Mouse (Mus musculus): ENCODE results near the gene Adgrg6. TPM values are rescaled to one million over a fixed set of nuclear protein-coding genes. Genes with fewer than 3 reads are reported as not detected.
A peak's percentile ranks its signal among the peaks of the same experiment; 100 is the strongest.

The Adgrg6 gene
- polyA plus RNA-seq (2015; fragmentation: Nextera tagmentation; extraction: Ambion mirVana), result 2.0 and 2.4 TPM in 2 replicates

DNA sequence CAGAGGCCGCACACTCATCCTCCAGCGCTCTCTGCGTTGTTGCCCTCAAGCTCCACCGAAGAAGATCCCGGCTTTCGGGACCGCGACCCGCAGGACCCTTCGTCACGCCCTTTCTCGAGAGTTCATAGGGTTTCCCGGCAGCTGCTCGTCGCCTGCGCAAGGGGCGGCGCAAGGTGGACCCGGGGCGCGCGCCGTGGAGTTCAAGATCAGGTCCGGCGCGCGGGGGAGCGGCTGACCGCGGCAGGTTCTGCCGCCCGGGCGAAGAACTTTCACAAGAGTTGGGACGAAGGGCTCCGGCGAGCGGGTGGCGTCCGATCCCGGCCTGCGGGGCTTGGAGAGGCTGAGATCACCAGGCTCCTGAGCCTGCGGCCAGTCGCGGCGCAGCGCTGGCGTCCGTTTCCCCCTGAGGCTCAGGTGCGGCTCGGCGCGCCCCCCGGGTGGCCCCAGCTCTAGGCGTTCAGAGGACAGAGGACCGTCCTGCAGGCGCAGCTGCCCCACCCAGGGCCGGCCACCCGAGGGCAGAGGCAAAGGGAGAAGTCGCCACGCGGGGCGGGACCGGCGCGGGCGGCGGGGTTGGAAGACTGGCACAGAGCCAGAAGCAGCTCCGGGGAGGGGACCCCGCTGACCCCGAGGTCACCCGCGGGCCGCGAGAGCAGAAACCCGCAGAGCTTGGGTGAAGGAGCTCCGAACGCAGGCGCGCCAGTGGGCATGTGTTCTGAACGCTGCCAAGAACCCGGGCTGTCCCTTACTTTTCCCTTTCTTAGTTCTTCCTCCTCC, at the start of gene Adgrg6:
Gene Adgrg6, minus strand, starts transcription at position 719 of the 777 bp plus-strand sequence.
- peak within 1 kb of the TSS; percentile 63 for H3K9ac ChIP-seq (replicated peaks)
- under 1% methylated on average over 81 of the region's 81 CpGs for WGBS
- no peaks in the 10 kb centered on the region for H3K36me3 ChIP-seq

DNA sequence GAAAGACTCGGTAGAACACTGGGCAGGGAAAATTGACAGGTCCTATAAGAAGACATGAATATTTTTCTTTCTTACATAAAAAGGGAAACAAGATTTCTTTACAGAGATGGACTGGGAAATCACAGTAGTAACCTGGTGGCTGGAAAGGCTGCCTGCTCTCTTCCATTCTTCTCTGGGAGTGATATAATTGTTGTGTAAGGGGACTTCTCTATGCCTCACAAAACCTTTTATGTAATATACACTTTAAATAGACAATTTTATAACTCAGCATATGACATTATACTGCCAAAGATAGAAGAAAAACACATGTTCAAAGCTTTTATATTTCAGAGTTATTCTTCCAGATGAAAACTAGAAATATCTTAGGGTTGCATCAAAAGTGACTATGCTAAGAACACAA, 46.8 kb upstream of the Adgrg6 start:
- H3K27me3 ChIP-seq (replicated peaks), result no peaks in the 10 kb centered on the region
- no peaks in the 10 kb centered on the region for H3K36me3 ChIP-seq
- H3K4me2 ChIP-seq, result no peak overlapping the region
- H3K4me1 ChIP-seq, result no peaks in the 10 kb centered on the region
- H3K4me3 ChIP-seq (replicated peaks), result no peak overlapping the region
- no peak overlapping the region for H3K9ac ChIP-seq (replicated peaks)
- no peak overlapping the region for H3K27ac ChIP-seq (replicated peaks)
- no peaks in the 10 kb centered on the region for H3K9me3 ChIP-seq (replicated peaks)
- 92% methylated on average over 1 of the region's 1 CpGs for WGBS
- no peak for ATAC-seq (ENCODE audit: low FRiP score)

More for the DNA sequence above, at the start of gene Adgrg6:
- ATAC-seq (ENCODE audit: low FRiP score), result peak; percentile 75
- Histone ChIP-seq H3K27me3 (replicated peaks) (peaks cover 17% of the 10 kb centered on the region), H3K4me1 (peaks cover 16% of the 10 kb centered on the region; the same call in 1 of the 2 replicates), H3K4me2 (peak within 1 kb of the TSS; percentile 100), H3K9me3 (replicated peaks) (no peaks in the 10 kb centered on the region), H3K4me3 (replicated peaks) (peak within 1 kb of the TSS; percentile 71), H3K27ac (replicated peaks) (no peak within 1 kb of the TSS; the same call in 1 of the 2 replicates)

GRCm38 (mm10) chr10:14590816-14591215, 45.4 kb upstream of the Adgrg6 start:
- 94% methylated on average over 2 of the region's 2 CpGs for WGBS
- Histone ChIP-seq H3K4me3 (replicated peaks) (no peak overlapping the region), H3K27ac (replicated peaks) (no peak overlapping the region), H3K4me1 (no peaks in the 10 kb centered on the region), H3K36me3 (no peaks in the 10 kb centered on the region), H3K27me3 (replicated peaks) (no peaks in the 10 kb centered on the region), H3K9me3 (replicated peaks) (no peaks in the 10 kb centered on the region), H3K9ac (replicated peaks) (no peak overlapping the region), H3K4me2 (no peak overlapping the region)
- no peak for ATAC-seq (ENCODE audit: low FRiP score)

DNA sequence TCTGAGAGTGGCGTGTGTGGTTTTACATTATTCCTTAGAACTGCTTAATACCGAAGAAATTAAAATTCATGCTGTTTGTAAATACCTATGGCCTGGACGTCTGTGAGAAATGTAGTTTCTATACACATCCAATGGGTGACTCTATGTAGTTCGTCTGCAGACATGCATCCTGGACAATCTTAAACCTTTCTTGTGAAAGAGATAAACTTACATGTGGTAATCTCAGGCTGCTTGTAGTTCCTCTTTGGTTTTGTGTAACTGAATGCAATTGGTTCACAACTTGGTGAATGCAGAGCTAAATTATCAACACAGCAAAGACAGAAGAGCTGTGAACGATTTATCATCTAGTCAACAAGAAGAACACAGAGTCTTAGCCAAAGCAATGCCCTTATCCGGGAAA, 44.2 kb upstream of the Adgrg6 start:
- Histone ChIP-seq H3K36me3 (no peaks in the 10 kb centered on the region), H3K4me2 (no peak overlapping the region), H3K4me3 (replicated peaks) (no peak overlapping the region), H3K4me1 (no peaks in the 10 kb centered on the region), H3K27ac (replicated peaks) (no peak overlapping the region), H3K9me3 (replicated peaks) (no peaks in the 10 kb centered on the region), H3K27me3 (replicated peaks) (no peaks in the 10 kb centered on the region), H3K9ac (replicated peaks) (no peak overlapping the region)
- no peak for ATAC-seq (ENCODE audit: low FRiP score)
- 95% methylated on average over 6 of the region's 6 CpGs for WGBS

GRCm38 (mm10) chr10:14583496-14583895, 38.0 kb upstream of the Adgrg6 start:
- Histone ChIP-seq H3K36me3 (no peaks in the 10 kb centered on the region), H3K9me3 (replicated peaks) (no peaks in the 10 kb centered on the region), H3K4me1 (no peaks in the 10 kb centered on the region), H3K4me2 (no peak overlapping the region), H3K27ac (replicated peaks) (no peak overlapping the region), H3K4me3 (replicated peaks) (no peak overlapping the region), H3K9ac (replicated peaks) (no peak overlapping the region), H3K27me3 (replicated peaks) (no peaks in the 10 kb centered on the region)
- no peak for ATAC-seq (ENCODE audit: low FRiP score)
- 78% methylated on average over 1 of the region's 1 CpGs for WGBS

DNA sequence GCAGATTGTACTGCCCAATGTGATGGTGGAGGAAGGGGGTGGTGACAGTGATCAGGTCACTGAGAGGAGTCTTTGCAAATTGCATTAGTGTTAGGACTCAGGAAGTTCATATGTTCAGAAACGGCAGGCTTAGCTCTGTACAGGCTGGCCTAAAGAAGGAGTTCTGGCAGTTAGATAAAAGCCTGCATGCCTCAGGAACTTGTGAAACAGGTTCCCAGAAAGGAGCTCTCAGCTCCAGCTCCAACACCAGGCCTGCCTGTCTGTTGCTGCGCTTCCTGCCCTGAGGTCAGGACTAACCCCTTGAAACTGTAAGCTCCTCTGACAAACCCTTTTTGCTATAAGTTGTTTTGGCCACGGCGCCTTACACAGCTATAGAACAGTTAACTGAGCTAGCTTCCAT, 28.8 kb upstream of the Adgrg6 start:
- 87% methylated on average over 4 of the region's 4 CpGs for WGBS

GRCm38 (mm10) chr10:14571143-14571542, 25.7 kb upstream of the Adgrg6 start:
- Histone ChIP-seq H3K4me3 (replicated peaks) (no peak overlapping the region), H3K4me1 (no peaks in the 10 kb centered on the region), H3K36me3 (no peaks in the 10 kb centered on the region), H3K27ac (replicated peaks) (no peak overlapping the region), H3K9me3 (replicated peaks) (no peaks in the 10 kb centered on the region), H3K4me2 (no peak overlapping the region), H3K27me3 (replicated peaks) (no peaks in the 10 kb centered on the region), H3K9ac (replicated peaks) (no peak overlapping the region)
- ATAC-seq (ENCODE audit: low FRiP score), result no peak

More for the DNA sequence above, 28.8 kb upstream of the Adgrg6 start:
- H3K36me3 ChIP-seq, result no peaks in the 10 kb centered on the region
- no peak overlapping the region for H3K9ac ChIP-seq (replicated peaks)
- H3K27me3 ChIP-seq (replicated peaks), result no peaks in the 10 kb centered on the region
- no peak for ATAC-seq (ENCODE audit: low FRiP score)
- no peak overlapping the region for H3K4me2 ChIP-seq
- no peaks in the 10 kb centered on the region for H3K9me3 ChIP-seq (replicated peaks)
- H3K4me3 ChIP-seq (replicated peaks), result no peak overlapping the region
- no peak overlapping the region for H3K27ac ChIP-seq (replicated peaks)
- H3K4me1 ChIP-seq, result no peaks in the 10 kb centered on the region

- Histone ChIP-seq H3K36me3 (no peaks in the 10 kb centered on the region), H3K9ac (replicated peaks) (no peak overlapping the region), H3K4me2 (no peak overlapping the region), H3K27me3 (replicated peaks) (no peaks in the 10 kb centered on the region), H3K4me3 (replicated peaks) (no peak overlapping the region), H3K4me1 (no peaks in the 10 kb centered on the region), H3K9me3 (replicated peaks) (no peaks in the 10 kb centered on the region), H3K27ac (replicated peaks) (no peak overlapping the region)
- 13% methylated on average over 2 of the region's 2 CpGs for WGBS
- no peak for ATAC-seq (ENCODE audit: low FRiP score)
Observed at GRCm38 (mm10) chr10:14570616-14571015, 25.2 kb upstream of the Adgrg6 start.

GRCm38 (mm10) chr10:14546111-14546551, 672 bp upstream of the Adgrg6 start:
- Histone ChIP-seq H3K4me1 (peaks cover 16% of the 10 kb centered on the region; the same call in 1 of the 2 replicates), H3K9ac (replicated peaks) (no peak overlapping the region), H3K27ac (replicated peaks) (no peak overlapping the region), H3K36me3 (no peaks in the 10 kb centered on the region), H3K4me2 (peak overlapping the region; percentile 100), H3K9me3 (replicated peaks) (no peaks in the 10 kb centered on the region), H3K27me3 (replicated peaks) (peaks cover 17% of the 10 kb centered on the region), H3K4me3 (replicated peaks) (peak overlapping the region; percentile 17)
- WGBS, result 23% methylated on average over 7 of the region's 7 CpGs
- ATAC-seq (ENCODE audit: low FRiP score), result no peak; the same call in 1 of the 2 replicates

GRCm38 (mm10) chr10:14544608-14544940, 885 bp downstream of the Adgrg6 start:
- peak; percentile 28; the same call in 1 of the 2 replicates for ATAC-seq (ENCODE audit: low FRiP score)
- Histone ChIP-seq H3K27ac (replicated peaks) (no peak overlapping the region), H3K4me2 (peak overlapping the region; percentile 100), H3K4me1 (peaks cover 16% of the 10 kb centered on the region; the same call in 1 of the 2 replicates), H3K9ac (replicated peaks) (peak overlapping the region; percentile 63), H3K9me3 (replicated peaks) (no peaks in the 10 kb centered on the region), H3K36me3 (no peaks in the 10 kb centered on the region), H3K27me3 (replicated peaks) (peaks cover 17% of the 10 kb centered on the region), H3K4me3 (replicated peaks) (peak overlapping the region; percentile 71)
- WGBS, result 5% methylated on average over 9 of the region's 9 CpGs

GRCm38 (mm10) chr10:14543511-14544067, 1.9 kb downstream of the Adgrg6 start:
- no peak overlapping the region; the same call in 1 of the 2 replicates for H3K4me2 ChIP-seq
- H3K9ac ChIP-seq (replicated peaks), result no peak overlapping the region
- WGBS, result 78% methylated on average over 8 of the region's 8 CpGs
- H3K27me3 ChIP-seq (replicated peaks), result peaks cover 17% of the 10 kb centered on the region
- no peaks in the 10 kb centered on the region for H3K9me3 ChIP-seq (replicated peaks)
- no peak for ATAC-seq (ENCODE audit: low FRiP score)
- H3K36me3 ChIP-seq, result no peaks in the 10 kb centered on the region
- H3K27ac ChIP-seq (replicated peaks), result no peak overlapping the region
- H3K4me1 ChIP-seq, result peaks cover 16% of the 10 kb centered on the region; the same call in 1 of the 2 replicates
- peak overlapping the region; percentile 71; the same call in 1 of the 2 replicates for H3K4me3 ChIP-seq (replicated peaks)

DNA sequence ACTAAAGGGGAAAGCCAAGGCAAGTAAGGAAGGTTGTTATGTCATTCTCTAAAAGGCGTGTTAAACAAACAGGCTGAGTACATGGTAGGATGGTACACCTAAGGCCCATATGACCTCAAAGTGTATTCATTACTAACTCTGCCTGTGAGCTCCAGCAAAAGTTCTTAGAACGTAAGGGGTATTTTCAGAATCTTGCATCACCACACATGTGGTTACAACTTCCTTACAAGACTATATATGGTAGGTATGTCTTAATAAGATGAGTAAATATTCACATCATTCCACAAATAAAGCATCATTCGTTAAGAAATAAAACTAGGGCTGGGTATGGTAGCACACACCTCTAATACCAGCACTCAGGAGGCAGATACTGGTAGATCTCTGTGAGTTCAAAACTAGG, 8.4 kb downstream of the Adgrg6 start:
- 91% methylated on average over 3 of the region's 3 CpGs for WGBS

More for the DNA sequence above, 8.4 kb downstream of the Adgrg6 start:
- Histone ChIP-seq H3K27ac (replicated peaks) (no peak overlapping the region), H3K9ac (replicated peaks) (no peak overlapping the region), H3K9me3 (replicated peaks) (no peaks in the 10 kb centered on the region), H3K4me3 (replicated peaks) (no peak overlapping the region), H3K27me3 (replicated peaks) (no peaks in the 10 kb centered on the region), H3K36me3 (no peaks in the 10 kb centered on the region), H3K4me1 (no peaks in the 10 kb centered on the region), H3K4me2 (no peak overlapping the region)
- ATAC-seq (ENCODE audit: low FRiP score), result no peak
